Mouse (Mus musculus) CD4-positive, CD25-positive, alpha-beta regulatory T cell, adult 2 months (primary cell): ENCODE measurements around the gene Tmem178.
"Not testable (repeated sequence)": the region's sequence is repeated elsewhere in the genome, so short reads cannot be mapped to it uniquely, and the experiment has no call there.

ENCODE experiments used
- DNase-seq: peaks from one replicate; pipeline ENCODE4 v3.0.0-alpha.2; 2012; ENCODE audit warnings: low read depth, low spot score

Tmem178 gene

DNA sequence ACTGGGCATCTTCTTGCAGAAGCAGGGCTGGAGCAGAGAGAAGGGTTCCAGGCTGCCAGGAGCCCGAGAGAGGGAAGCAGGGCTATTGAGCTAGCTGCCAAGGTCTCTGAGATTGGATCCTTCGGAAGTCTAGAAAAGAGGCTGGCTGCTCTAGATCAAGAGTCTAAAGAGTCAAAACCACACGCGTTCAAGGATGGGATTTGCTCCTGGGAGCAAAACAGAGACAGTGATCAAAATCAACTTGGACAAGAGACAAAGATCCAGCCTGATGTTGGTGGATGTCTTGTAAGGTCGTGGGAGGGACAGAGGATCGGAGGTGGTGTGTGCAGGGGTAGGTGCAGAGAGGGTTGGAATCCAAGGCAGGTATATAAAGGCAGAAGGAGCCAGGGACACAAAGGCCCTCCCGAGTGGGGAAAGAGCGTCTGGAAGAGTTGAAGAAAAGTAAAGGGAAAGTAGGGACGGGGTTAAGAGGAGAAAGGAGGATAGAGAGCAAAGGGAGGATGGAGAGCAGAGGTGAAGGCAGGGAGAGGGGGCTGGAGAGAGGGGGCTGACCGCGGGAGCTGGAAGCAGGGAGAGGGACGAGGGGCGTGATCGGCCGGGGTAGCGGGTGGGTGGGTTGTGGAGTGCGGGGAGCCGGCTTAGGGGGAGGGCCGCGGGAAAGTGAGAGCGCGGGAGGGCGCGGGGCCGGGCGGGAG, 450 bp upstream of the Tmem178 start:
- no peak for DNase-seq

GRCm38 (mm10) chr17:80945510-80945909, 1.1 kb downstream of the Tmem178 start:
- not testable (repeated sequence) for DNase-seq

GRCm38 (mm10) chr17:80946091-80946885, 1.9 kb downstream of the Tmem178 start:
- DNase-seq = no peak

GRCm38 (mm10) chr17:80947075-80947960, 2.9 kb downstream of the Tmem178 start:
- DNase-seq = no peak

DNA sequence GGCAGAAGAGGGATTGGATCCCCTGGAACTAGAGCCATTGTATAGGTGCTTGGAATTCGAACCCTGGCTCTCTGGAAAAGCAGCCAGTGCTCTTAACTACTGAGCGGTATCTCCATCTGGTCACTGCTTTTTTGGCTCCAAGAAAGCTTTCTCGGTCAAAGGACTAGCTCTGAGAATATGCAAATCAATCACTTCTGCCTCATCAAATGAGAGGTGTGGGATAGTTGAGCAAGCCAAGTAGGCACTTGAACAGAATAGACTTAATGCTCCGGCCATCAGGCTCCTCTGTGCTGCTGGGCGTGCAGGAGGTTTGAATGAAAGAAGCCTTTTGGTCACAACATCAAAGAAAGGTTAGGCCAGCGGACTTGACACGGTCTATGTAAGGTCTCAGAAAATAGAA, 5.0 kb downstream of the Tmem178 start:
- no peak for DNase-seq

DNA sequence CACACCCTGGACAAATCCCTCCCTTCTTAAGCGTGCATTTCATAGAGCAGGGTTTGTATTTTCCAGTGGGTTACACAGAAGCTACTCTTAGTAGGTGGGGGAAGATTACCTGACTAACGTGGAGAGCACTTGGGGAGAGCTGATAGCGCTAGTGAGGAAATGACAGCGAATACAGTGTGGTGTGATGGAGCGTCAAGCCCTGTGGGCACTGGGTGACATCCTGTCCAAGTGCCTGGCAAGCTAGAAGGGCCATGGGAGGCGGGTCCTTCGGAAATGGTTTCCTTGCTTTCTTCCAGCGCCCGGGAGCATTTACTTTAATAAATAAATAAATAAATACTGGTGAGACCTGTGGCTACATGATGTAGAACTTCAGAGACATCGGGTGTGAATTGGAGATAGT, 5.5 kb downstream of the Tmem178 start:
- DNase-seq = no peak

DNA sequence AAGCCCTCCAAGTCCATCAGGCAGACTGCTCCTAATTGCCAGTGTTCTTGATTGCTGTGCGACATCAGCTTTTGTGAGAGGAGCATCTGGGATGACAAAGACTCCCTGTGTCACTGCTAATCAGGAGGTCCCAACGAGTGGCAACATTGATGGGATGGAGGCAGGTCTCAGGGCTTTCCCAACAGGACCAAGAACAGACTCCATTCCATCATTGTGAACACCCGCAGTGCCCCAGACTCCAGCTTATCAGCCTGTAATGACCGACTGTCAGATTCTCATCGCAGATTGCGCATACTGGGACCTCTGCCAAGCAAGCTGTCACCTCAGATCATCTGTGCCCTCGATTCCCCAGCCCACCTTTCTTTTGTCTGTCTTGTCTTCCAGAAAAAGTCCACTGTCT, 7.9 kb downstream of the Tmem178 start:
- DNase-seq = no peak

DNA sequence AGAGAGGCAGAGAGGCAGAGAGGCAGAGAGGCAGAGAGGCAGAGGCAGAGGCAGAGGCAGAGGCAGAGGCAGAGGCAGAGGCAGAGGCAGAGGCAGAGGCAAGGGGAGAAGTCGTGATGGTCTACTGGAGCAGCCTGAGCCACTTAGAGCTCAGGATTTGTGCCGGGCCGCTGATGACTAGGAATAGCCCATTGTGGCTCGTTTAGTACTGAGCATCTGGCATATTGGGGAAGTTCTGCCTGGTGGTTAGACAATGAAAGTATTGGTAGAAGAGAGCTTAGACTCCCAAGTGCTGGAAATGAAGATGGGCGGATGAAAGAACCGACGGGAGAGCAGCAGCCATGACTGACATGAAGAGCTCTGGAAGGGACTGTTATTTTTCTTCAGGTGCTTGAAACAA, 11.0 kb downstream of the Tmem178 start:
- no peak for DNase-seq

DNA sequence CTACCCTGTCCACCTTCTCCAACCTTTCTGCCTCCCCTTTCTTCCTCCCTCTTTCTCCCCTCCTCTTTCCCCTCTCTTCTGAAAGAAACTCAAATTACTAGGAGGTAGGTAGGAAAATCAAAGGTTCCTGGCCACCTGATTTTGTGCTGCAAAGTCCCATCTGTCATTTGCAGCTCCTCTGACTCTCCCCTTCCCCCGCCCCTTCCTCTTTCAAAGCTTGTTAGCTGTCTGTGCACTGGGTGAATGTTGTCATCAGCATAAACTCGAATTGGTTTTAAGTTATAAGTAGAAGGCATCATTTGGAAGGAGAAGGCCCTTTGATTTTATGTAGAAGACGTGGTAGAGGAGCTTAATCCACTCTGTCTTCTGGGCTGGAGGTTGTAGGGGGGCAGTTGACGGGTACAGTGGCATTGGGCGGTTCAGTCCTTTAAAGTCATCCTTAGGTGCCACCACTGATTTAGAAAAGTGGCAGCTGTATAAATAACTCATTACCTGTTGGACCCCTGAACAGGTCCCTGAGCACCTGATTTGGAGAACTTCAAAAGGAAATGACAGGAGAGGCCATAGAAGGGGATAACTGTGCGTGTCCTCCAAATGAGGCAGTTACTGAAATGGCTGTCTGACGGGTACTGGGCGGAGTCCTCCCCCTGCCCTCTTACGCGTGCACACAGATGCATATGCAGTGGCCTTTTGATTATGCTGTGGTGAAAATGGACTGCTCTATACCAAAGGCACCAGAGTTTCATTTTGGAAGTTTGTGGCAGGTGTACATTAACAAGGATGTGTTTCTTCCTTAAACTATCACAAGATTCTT, 11.8 kb downstream of the Tmem178 start:
- no peak for DNase-seq

DNA sequence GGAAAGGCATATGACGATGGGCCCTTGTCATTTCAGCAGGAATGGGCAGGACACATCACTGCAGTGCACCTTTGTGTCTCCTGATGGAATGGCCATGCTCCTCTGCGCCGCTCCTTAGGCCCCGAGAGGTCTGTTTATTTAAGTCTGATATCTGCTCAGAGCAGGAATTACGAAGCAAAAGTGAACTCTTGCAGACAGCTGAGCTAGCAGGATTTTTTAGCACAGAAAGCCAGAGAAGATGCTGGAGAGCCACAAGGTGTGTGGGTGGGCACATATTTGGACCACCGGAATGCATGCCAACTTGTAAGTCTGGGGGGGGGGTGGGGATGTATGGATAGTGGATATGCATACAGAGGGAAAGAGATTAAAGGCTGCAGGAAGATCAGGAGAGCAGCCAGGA, 13.9 kb downstream of the Tmem178 start:
- no peak for DNase-seq

GRCm38 (mm10) chr17:80959840-80960239, 15.4 kb downstream of the Tmem178 start:
- no peak for DNase-seq

- no peak for DNase-seq
Observed at GRCm38 (mm10) chr17:80967475-80967874, 23.0 kb downstream of the Tmem178 start.

DNA sequence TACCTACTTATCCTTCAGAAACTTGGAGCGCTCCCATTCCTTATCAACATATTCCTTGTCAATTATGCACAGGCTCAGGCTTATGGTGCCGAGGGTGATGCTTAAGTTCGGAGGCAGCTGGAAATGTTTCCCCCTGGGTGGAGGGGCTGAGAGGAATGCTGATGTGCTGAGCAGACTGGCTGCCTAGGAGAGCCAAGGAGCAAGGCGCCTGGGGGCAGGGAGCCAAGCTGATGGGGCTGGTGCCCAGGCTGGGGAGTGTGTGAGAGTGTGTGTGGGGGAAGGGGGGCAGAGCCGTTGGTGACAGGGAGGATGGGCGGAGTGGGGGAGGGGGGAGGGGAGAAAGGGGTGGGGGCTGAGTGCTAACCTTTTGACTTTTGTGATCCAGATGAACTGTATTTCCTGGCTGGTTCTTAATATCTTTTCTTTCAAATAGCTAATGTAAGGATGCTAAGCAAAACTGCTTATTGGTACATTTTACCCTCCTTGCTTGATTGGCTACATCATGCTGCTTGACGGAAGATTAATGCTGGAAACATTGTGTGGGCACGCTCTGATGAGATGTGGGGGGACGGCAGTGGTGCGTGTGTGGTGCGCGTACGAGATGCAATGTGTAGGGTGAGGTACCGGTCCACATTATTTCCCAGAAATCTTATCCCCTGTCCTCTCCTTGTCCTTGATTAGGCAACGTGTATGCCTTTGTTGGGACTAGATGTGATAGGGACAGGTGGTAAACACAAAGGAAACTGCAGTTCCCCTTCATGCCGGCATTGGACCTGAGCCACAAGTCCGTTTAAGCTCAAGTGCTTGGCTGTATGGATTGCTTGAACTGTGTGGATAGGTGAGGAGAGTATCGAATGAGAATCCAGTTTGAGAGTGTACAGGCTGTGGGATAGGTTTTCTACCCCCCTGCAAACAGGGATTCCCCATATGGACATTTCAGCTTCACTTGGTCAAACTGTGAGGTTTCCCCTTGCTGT, 25.5 kb downstream of the Tmem178 start:
- DNase-seq = no peak

DNA sequence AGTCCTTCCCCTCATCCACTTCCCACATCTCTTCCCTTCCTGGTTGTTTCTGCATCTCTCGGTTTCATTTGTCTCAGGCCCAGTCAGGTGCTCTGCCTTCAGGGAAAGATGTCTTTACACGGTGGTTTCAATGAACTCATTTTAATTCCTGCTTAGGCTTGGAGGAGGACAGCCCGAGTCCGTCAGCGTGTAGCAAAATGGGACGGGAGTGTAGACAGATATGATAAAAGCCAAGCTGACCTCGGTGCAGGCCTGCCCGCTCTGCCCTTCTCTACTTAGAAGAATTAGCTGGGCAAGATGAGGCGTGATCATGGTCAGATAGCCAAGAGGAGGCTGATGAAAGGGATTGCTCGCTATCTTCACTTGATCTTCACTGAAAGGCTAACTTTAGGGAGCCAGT, 26.3 kb downstream of the Tmem178 start:
- DNase-seq = no peak

- DNase-seq = no peak
Observed at GRCm38 (mm10) chr17:80972891-80973290, 28.5 kb downstream of the Tmem178 start.

- no peak for DNase-seq
Observed at GRCm38 (mm10) chr17:80977245-80977644, 32.8 kb downstream of the Tmem178 start.

DNA sequence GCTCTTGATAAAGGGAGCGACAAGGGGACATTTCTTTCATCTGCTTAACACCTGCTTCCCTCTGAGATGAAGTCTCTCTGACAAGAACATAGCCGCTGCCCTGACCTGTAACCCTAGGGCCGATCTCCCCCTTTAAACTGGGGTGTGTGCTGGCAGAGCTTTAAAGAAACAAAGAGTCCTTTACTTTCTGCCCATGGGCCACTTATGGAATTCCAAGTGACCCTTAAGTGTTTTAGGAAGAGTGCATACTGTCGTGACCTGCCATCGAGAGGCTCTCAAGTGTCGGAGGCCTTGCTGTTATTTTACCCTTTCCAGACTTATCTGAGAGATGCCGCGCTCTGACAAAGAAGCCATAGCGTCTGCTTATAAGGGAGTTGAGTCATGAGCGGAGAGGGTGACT, 35.7 kb downstream of the Tmem178 start:
- no peak for DNase-seq

GRCm38 (mm10) chr17:80981721-80982411, 37.4 kb downstream of the Tmem178 start:
- DNase-seq = no peak

- DNase-seq = peak; percentile 59
Observed at GRCm38 (mm10) chr17:80982412-80982787, 38.0 kb downstream of the Tmem178 start.

DNA sequence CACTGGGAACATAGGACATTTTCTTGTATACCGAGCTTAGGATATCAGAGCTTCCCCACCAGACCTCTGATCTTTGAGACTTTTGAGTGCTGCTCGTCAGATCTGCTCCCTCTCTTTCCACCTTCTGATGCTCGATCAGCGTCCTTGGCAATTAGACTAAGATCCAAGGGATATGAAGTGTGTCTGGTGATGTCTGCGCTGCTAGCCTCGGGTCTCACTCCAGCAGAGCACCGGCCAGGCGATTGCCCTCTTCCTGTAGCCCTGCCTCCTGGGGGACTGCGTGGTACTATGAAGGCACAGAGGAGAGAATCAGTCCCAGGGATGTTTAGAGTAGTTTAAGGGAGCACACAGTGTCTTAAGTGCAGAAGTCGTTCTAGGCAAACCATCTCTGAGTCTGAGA, 38.5 kb downstream of the Tmem178 start:
- no peak for DNase-seq
